Mouse (Mus musculus) monocyte, adult 5-6 weeks (primary cell): ENCODE measurements around the gene Mfsd12. TPM values are rescaled to one million over a fixed set of nuclear protein-coding genes. Genes with fewer than 3 reads are reported as not detected.
A peak's percentile ranks its signal among the peaks of the same experiment; 100 is the strongest.

Experiments used
- ATAC-seq: fragments of 153-309, 156-312 bp; replicated peaks from 2 replicates; pipeline ENCODE4 v1.8.0; 2017; ENCODE audit warnings: mild to moderate bottlenecking; ENCODE audit not compliant: low TSS enrichment, insufficient number of reproducible peaks, severe bottlenecking, poor library complexity, low FRiP score
- total RNA-seq: library from RNA; stranded (forward); fragments of 200-1000, 200-491, 200-594 nt; gene quantifications from 3 replicates; pipeline ENCODE4 v1.2.3, GENCODE M21; 2017

Mfsd12 gene
- total RNA-seq, 1 experiment from 2014 or later, result 5.3 TPM

- no peak for ATAC-seq
Measured at GRCm38 (mm10) chr10:81376561-81377361, 19.5 kb downstream of the Mfsd12 start.

GRCm38 (mm10) chr10:81377362-81377664 is 20.0 kb downstream of the Mfsd12 start:
- ATAC-seq, result no peak

- peak; percentile 6; the same call in 1 of the 2 replicates for ATAC-seq
Measured at GRCm38 (mm10) chr10:81377793-81378552, 20.7 kb downstream of the Mfsd12 start, which contains the start of gene Fzr1. Gene Fzr1 (minus strand): TSS chr10:81378516.

- peak; percentile 90 for ATAC-seq
Measured at GRCm38 (mm10) chr10:81378553-81379182, 21.4 kb downstream of the Mfsd12 start.

- no peak for ATAC-seq
Measured at GRCm38 (mm10) chr10:81379183-81379553, 21.9 kb downstream of the Mfsd12 start.

- no peak for ATAC-seq
Measured at GRCm38 (mm10) chr10:81379809-81380378, 22.6 kb downstream of the Mfsd12 start.

- no peak for ATAC-seq
Measured at GRCm38 (mm10) chr10:81382039-81382438, 24.7 kb downstream of the Mfsd12 start.

GRCm38 (mm10) chr10:81383802-81384604 is 26.7 kb downstream of the Mfsd12 start, which contains the start of the genes Dohh and Gm48551:
Gene Dohh (plus strand): TSS chr10:81384428.
Gene Gm48551 (plus strand): TSS chr10:81384466.
- ATAC-seq, result peak; percentile 83

- 0 out of 2 replicates have a peak, but pooled peaks have one; percentile 7 for ATAC-seq
Measured at GRCm38 (mm10) chr10:81384605-81384982, 27.3 kb downstream of the Mfsd12 start.

GRCm38 (mm10) chr10:81385603-81386306 is 28.5 kb downstream of the Mfsd12 start:
- no peak for ATAC-seq

- ATAC-seq, result no peak
Measured at GRCm38 (mm10) chr10:81387716-81388115, 30.4 kb downstream of the Mfsd12 start.

- ATAC-seq, result no peak
Measured at GRCm38 (mm10) chr10:81388505-81389055, 31.3 kb downstream of the Mfsd12 start, which contains the start of gene Gm48552. Gene Gm48552 (plus strand): TSS chr10:81389005.

- no peak for ATAC-seq
Measured at GRCm38 (mm10) chr10:81389373-81389772, 32.1 kb downstream of the Mfsd12 start.

GRCm38 (mm10) chr10:81389801-81390677 is 32.7 kb downstream of the Mfsd12 start:
- ATAC-seq, result peak; percentile 36; the same call in 1 of the 2 replicates

- no peak for ATAC-seq
Measured at GRCm38 (mm10) chr10:81390678-81390965, 33.3 kb downstream of the Mfsd12 start.

GRCm38 (mm10) chr10:81392270-81392669 is 35.0 kb downstream of the Mfsd12 start:
- no peak for ATAC-seq

GRCm38 (mm10) chr10:81392781-81393185 is 35.5 kb downstream of the Mfsd12 start, which contains the start of gene Smim24:
Gene Smim24 (plus strand): TSS chr10:81393051.
- ATAC-seq, result no peak
